Mouse (Mus musculus) stomach, embryonic 14.5 days (tissue): ENCODE data around the gene Hoxa2. TPM values are rescaled to one million over a fixed set of nuclear protein-coding genes. Genes with fewer than 3 reads are reported as not detected.

Experiments
- ATAC-seq: fragments of 200-750 bp; cut with Nextera tagmentation; 2 replicates; pipeline ENCODE4 v1.8.0; 2017; ENCODE audit warnings: low read depth, moderate TSS enrichment; ENCODE audit not compliant: insufficient number of reproducible peaks, insufficient read depth, low FRiP score
- H3K27ac ChIP-seq: fragments of 300-500 bp; sonication (generic); 2 replicates; pipeline ENCODE4 v1.5.1; 2014; ENCODE audit warnings: mild to moderate bottlenecking, low read length, moderate library complexity, mixed read lengths
- H3K27me3 ChIP-seq: fragments of 300-500 bp; sonication (generic); 2 replicates; pipeline ENCODE4 v1.6.1; 2014; ENCODE audit warnings: low read length, control low read depth, mixed read lengths; ENCODE audit not compliant: control insufficient read depth, insufficient read depth
- H3K36me3 ChIP-seq: fragments of 300-500 bp; sonication (generic); 2 replicates; pipeline ENCODE4 v1.6.1; 2014; ENCODE audit warnings: mild to moderate bottlenecking, control low read depth, low read length, moderate library complexity, mixed read lengths; ENCODE audit not compliant: control insufficient read depth, insufficient read depth
- H3K4me1 ChIP-seq: fragments of 300-500 bp; sonication (generic); 2 replicates; pipeline ENCODE4 v1.6.1; 2014; ENCODE audit warnings: low read length, control low read depth, mixed read lengths; ENCODE audit not compliant: control insufficient read depth, insufficient read depth
- H3K4me2 ChIP-seq: fragments of 300-500 bp; sonication (generic); replicated peaks from 2 replicates; pipeline ENCODE4 v1.6.1; 2014; ENCODE audit warnings: low read depth, low read length, control low read depth
- H3K4me3 ChIP-seq: fragments of 300-500 bp; sonication (generic); 2 replicates; pipeline ENCODE4 v1.5.1; 2014; ENCODE audit warnings: low read depth, low read length, control low read depth
- H3K9ac ChIP-seq: fragments of 300-500 bp; sonication (generic); replicated peaks from 2 replicates; pipeline ENCODE4 v1.6.1; 2014; ENCODE audit warnings: low read depth, mild to moderate bottlenecking, control low read depth, low read length, moderate library complexity, mixed read lengths
- H3K9me3 ChIP-seq: fragments of 300-500 bp; sonication (generic); 2 replicates; pipeline ENCODE4 v1.6.1; 2016; ENCODE audit warnings: low read depth, low read length, control low read depth; ENCODE audit not compliant: control insufficient read depth
- WGBS: fragments of 180-500 bp; shearing (Covaris S2); extraction: QIAGEN DNeasy Blood & Tissue Kit; methylation state at CpG from one replicate; pipeline ENCODE4 v1.1.7; 2014; 5-methylcytosine and 5-hydroxymethylcytosine counted together
- polyA plus RNA-seq: library from polyadenylated mRNA; unstranded; fragments of >200 nt; fragmentation: Nextera tagmentation; extraction: Ambion mirVana; gene quantifications from 2 replicates; pipeline ENCODE4 v1.2.1, GENCODE M21; 2014

Gene Hoxa2
- polyA plus RNA-seq, 1 experiment from 2014 or later = 17.4 TPM

DNA sequence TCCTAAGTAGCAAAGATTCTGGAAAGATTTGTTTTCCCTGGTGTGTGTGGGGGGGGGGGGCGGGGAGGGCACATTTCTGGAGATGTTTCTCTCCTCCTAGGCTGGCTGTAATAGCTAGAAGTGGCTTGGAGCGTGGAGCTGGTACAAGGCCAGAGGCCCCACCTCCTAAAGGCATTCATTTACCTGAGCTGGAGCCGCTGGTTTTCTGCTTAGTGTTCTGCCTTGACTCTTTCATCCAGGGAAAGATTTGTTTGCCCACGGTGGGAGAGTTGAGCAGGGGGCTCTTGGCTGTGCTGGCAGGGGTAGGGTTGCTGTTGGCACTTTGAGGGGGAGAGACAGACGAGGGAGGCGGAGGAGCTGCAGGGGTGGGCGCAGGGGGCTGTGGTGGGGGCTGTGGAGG is 7.3 kb upstream of the Hoxa2 start:
- peak overlapping the region; percentile 98 for H3K27ac ChIP-seq
- H3K27me3 ChIP-seq = no peaks in the 10 kb centered on the region
- peak overlapping the region; percentile 67 for H3K9ac ChIP-seq
- peak; percentile 4; the same call in 1 of the 2 replicates for ATAC-seq
- H3K4me2 ChIP-seq = peak overlapping the region; percentile 61
- WGBS = 8% methylated on average over 7 of the region's 7 CpGs
- peak overlapping the region; percentile 63 for H3K4me3 ChIP-seq
- peaks cover 31% of the 10 kb centered on the region for H3K4me1 ChIP-seq
- H3K9me3 ChIP-seq = no peaks in the 10 kb centered on the region
- peaks cover 15% of the 10 kb centered on the region for H3K36me3 ChIP-seq

DNA sequence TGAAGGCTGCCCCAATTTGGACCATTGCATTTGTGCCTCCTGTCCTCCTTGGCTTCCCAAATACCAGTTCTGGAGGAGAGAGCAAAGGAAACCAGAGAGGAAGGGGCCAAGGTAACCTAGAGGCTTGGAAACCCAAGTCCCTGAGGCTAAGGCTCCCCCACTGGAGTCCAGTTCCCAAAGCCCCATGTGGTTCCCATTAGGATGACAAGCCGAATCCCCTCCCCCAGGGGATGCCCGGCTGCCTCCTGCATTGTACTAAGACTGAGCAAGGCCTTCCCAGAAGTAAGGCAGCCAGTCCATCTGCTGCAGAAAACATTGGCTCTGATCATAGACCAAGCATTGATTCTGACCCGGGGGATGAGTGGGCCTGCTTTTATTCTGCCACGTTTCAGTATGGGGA is 6.7 kb upstream of the Hoxa2 start:
- Histone ChIP-seq H3K9ac (peak overlapping the region; percentile 60; the same call in 1 of the 2 replicates), H3K4me2 (peak overlapping the region; percentile 61), H3K27me3 (no peaks in the 10 kb centered on the region), H3K36me3 (peaks cover 15% of the 10 kb centered on the region), H3K4me3 (peak overlapping the region; percentile 63), H3K4me1 (peaks cover 33% of the 10 kb centered on the region), H3K27ac (peak overlapping the region; percentile 98), H3K9me3 (no peaks in the 10 kb centered on the region)
- no peak for ATAC-seq
- 14% methylated on average over 4 of the region's 4 CpGs for WGBS

DNA sequence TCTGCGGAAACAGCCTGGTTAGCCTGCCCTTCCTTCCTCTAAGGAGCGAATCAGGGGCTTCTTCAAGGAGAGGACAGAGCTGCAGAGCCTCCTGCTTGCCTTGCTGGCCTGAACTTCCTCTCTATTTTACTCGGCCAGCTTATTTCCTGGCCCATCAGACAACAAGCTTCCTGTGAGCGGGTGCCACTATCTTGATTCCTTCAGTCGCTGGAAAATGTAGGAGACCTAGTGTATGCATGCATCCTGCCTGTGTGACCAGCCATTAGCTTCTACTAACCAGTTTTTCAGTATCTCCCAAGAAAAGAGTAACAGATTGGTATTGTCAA is 6.2 kb upstream of the Hoxa2 start:
- 22% methylated on average over 5 of the region's 5 CpGs for WGBS
- Histone ChIP-seq H3K9me3 (no peaks in the 10 kb centered on the region), H3K27ac (peak overlapping the region; percentile 98), H3K9ac (peak overlapping the region; percentile 60), H3K36me3 (peaks cover 15% of the 10 kb centered on the region), H3K4me2 (peak overlapping the region; percentile 61), H3K27me3 (no peaks in the 10 kb centered on the region), H3K4me1 (peaks cover 33% of the 10 kb centered on the region), H3K4me3 (peak overlapping the region; percentile 78)
- ATAC-seq = no peak

DNA sequence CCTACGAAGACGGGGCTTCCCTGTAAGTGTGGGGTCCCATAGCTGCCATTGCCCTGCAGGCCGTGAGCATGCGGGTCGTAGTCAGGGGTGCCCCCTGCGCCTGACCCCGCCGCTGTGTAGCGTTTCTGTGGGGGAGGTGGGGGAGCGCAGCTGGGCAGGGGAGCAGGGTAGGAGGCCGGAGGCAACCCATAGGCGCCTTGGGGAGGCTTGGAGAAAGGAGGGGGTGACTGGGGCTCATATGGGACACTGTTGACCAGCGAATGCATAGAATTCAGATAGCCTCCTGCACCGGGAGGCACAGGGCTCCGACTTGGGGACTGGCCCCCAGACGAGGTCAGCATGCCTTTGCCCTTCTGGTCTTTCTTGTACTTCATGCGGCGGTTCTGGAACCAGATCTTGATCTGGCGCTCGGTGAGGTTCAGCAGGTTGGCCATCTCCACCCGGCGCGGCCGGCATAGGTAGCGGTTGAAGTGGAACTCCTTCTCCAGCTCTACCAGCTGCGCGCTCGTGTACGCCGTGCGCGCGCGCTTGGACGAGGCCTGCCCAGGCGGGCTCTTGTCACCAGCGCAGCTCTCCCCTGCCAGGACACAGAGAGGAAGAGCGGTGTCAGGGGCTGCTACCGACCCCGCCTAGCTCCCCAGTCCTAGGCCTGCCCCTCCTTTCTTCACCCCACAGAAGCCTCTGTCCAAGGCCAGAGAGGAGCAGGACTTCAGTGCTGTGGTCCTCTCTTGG is 5.7 kb upstream of the Hoxa2 start:
- 8% methylated on average over 36 of the region's 40 CpGs for WGBS
- ATAC-seq = no peak
- H3K36me3 ChIP-seq = peaks cover 15% of the 10 kb centered on the region
- H3K4me3 ChIP-seq = peak overlapping the region; percentile 78
- H3K27ac ChIP-seq = peak overlapping the region; percentile 98
- H3K4me2 ChIP-seq = peak overlapping the region; percentile 61
- H3K4me1 ChIP-seq = peaks cover 33% of the 10 kb centered on the region
- H3K27me3 ChIP-seq = no peaks in the 10 kb centered on the region
- no peaks in the 10 kb centered on the region for H3K9me3 ChIP-seq
- H3K9ac ChIP-seq = peak overlapping the region; percentile 60

DNA sequence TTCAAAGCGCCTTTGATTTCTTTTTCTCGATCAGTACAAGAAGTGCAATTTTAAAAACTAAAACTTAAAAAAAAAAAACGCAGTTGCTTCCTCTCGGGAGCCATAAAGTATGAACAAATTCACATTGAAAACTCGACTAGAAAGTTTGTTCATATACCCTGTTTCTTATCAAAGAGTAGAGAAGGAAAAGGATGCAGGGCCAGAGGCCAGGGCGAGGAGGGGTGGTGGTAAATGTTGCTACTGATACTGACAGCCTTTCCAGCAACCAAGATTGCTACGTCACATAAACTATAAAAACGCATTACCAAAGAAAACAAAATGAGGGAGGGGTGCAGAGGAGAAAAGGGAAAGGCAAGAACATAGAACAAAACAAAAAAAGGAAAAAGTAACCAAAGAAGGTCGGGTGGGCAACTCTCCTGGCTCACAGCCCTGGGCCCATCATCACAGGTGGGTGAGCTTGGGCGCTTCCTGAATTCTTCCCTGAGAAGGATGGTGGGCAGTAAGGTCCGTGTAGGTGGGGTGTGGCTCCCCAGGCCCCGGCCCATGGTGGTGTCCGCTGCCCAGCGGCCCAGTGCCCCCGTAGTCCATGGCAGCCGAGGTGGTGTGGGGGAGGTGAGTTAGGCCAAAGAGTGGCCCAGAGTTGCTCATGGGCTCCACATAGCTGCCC is 5.0 kb upstream of the Hoxa2 start:
- no peak for ATAC-seq
- H3K9ac ChIP-seq = peak overlapping the region; percentile 60
- H3K4me1 ChIP-seq = peaks cover 33% of the 10 kb centered on the region
- no peaks in the 10 kb centered on the region for H3K27me3 ChIP-seq
- H3K9me3 ChIP-seq = no peaks in the 10 kb centered on the region
- H3K27ac ChIP-seq = peak overlapping the region; percentile 98
- peak overlapping the region; percentile 78 for H3K4me3 ChIP-seq
- H3K4me2 ChIP-seq = peak overlapping the region; percentile 61
- H3K36me3 ChIP-seq = peaks cover 15% of the 10 kb centered on the region
- WGBS = 15% methylated on average over 16 of the region's 16 CpGs

DNA sequence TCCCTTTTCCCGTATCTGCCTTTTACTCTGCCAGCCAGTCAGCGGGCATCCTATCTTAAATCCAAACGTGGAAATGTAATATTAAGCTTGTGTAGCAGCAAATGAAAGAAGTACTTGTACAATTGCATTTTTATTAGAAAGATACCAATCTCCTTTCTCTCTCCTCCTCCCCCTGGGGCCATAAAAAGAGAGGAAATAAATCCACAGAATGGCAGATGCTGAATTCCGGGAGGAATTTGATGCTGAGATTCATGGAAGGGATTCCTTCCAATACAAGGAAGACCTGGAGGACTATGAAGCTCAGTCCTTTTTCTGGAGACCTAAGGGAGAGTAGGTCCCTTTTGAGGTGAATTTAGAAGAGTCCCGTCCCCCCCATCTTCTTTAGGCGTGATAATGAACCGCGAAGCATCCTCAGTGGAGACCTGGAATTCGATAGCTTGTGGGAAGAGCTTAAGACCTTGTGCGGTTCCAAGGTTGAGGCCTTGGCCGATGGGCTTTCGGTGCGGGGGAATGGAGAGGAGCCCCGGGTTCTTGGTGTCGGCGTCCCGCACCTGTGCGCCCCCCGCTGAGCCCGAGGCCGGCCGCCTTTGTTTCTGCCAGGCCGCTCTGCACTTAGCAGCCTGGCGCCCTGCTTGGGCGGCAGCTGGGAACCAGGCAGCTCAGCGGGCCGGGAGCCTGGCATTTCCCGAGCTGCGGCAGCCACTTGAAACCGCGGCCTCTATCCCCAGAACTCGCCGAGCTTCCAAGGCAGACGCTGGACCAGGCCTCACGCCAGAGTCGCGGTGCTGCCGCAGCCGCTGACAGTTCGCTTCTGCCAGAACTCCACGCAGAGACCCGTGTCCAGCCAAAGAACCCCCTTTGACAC is 3.8 kb upstream of the Hoxa2 start:
- H3K4me3 ChIP-seq = peak overlapping the region; percentile 78
- no peaks in the 10 kb centered on the region for H3K9me3 ChIP-seq
- H3K4me1 ChIP-seq = peaks cover 33% of the 10 kb centered on the region
- ATAC-seq = no peak
- H3K4me2 ChIP-seq = peak overlapping the region; percentile 61
- H3K36me3 ChIP-seq = peaks cover 15% of the 10 kb centered on the region
- H3K27ac ChIP-seq = peak overlapping the region; percentile 98
- peak overlapping the region; percentile 78 for H3K9ac ChIP-seq
- 4% methylated on average over 42 of the region's 42 CpGs for WGBS
- H3K27me3 ChIP-seq = no peaks in the 10 kb centered on the region

DNA sequence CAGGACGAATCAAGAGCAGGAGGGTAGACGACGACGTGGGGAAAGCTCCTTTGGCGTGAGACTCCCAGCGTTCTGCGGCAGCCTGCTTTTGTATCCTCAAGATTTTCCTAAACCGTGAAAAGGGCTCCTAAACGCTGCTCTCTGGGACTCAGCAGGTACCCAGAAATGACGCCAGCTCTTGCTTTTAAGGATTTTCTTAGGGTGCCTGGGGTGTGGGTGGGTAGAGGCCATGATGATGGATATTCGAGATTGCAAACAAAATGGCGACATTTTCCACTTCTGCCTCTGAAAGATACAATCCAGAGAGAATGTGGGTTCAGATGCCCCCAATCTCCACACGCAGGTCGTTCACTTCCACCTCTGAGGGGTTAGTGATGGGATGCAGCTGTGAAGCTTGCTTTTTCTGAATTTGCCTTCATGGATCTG is 3.1 kb upstream of the Hoxa2 start:
- H3K27ac ChIP-seq = peak overlapping the region; percentile 98
- peak overlapping the region; percentile 78 for H3K4me3 ChIP-seq
- peaks cover 15% of the 10 kb centered on the region for H3K36me3 ChIP-seq
- peaks cover 33% of the 10 kb centered on the region for H3K4me1 ChIP-seq
- no peaks in the 10 kb centered on the region for H3K27me3 ChIP-seq
- ATAC-seq = no peak
- H3K9me3 ChIP-seq = no peaks in the 10 kb centered on the region
- H3K9ac ChIP-seq = peak overlapping the region; percentile 78
- H3K4me2 ChIP-seq = peak overlapping the region; percentile 61
- 13% methylated on average over 14 of the region's 14 CpGs for WGBS

DNA sequence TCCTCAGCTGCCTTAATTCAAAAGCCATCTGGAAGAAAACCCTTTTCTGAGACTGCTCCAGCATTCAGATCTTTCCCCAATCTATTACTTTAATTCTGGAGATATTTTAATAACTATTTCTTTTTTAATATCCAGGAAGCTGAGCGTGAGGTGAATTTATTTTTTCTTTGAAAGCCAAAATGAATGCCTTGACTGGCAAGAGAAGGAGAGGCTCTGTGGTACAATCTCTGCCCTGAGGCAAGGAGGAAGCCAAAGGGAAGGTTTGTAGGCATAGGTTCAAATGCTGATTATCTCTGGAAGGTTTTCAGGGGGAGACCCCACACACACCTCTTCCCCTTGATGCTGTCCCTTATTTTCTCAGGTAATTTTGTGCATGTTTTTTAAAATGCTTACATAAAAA is 2.5 kb upstream of the Hoxa2 start:
- no peak for ATAC-seq
- Histone ChIP-seq H3K9me3 (no peaks in the 10 kb centered on the region), H3K27me3 (no peaks in the 10 kb centered on the region), H3K4me1 (peaks cover 31% of the 10 kb centered on the region), H3K4me3 (peak overlapping the region; percentile 78), H3K4me2 (peak overlapping the region; percentile 61), H3K9ac (peak overlapping the region; percentile 78), H3K27ac (peak overlapping the region; percentile 98), H3K36me3 (peaks cover 15% of the 10 kb centered on the region)
- 30% methylated on average over 1 of the region's 1 CpGs for WGBS
